Mouse (Mus musculus) right cerebral cortex, postnatal 36 days (tissue): ENCODE results near the gene Tmem59l.
A peak's percentile ranks its signal among the peaks of the same experiment; 100 is the strongest.

ENCODE experiments used
- DNase-seq, 2 experiments: peaks; one replicate each; pipeline ENCODE4 v3.0.0; 2022; ENCODE audit warnings: low spot score in 2 of 2, mixed read lengths in 1 of 2

Gene Tmem59l

DNA sequence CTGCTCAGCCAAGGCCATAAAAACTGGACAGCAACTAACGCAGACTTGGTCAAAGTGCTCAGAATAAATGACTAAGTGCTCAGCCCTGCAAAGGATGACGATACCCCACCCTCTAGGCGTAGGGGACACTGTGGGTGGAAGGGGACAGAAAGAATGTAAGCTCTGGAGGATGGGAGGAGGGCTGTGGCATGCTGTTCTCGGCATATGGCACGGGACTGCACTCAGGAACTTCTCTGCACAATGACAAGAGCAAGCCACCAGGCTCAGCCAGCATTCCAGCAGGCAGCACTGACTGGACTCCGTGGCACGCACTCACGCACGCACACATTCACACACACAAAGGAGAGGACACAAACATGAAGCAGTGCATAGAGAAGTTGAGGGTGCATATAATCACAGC is 26.6 kb downstream of the Tmem59l start:
- no peak for DNase-seq

GRCm38 (mm10) chr8:70460199-70460598 is 27.0 kb downstream of the Tmem59l start:
- no peak for DNase-seq

GRCm38 (mm10) chr8:70459636-70460035 is 27.5 kb downstream of the Tmem59l start:
- no peak for DNase-seq

GRCm38 (mm10) chr8:70458462-70458861 is 28.7 kb downstream of the Tmem59l start:
- DNase-seq: no peak

DNA sequence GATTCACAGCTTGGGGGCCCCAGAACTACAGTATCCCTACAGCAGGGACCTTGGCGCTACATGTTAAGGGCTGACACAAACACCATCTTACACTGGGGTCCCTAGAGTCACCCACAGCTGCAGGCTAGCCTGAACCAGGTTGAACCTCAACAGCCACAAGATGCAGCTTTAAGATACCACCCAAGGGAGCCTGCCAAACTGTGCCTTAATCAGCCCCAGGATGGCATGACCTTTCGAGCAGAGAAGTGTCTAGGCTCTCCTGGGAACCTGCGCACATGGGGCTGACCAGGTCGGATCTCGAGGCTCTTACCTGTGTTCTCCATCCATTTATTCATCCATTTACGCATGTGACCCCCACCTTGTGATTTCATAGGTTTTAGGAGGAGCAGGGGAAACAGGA is 29.3 kb downstream of the Tmem59l start:
- DNase-seq: no peak

DNA sequence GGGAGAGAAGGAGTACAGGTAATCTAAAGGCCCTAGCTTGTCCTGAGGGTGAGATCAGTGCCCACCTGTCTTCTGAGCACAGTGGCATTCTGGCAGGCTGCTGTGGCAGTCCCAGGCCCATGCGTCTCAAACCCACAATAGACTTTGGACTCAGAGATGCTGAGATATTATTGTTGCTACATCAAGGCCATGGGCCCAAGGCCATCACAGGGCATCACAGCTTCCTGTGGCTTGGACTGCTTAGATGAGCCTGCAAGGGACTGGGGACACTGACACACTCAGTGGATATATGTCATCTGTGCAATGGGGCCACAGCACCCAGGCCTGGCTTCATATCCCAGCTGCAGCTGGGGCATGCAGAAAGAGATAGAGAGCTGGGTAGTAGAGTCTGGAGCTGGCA is 30.2 kb downstream of the Tmem59l start:
- DNase-seq: no peak

GRCm38 (mm10) chr8:70453852-70454251 is 33.3 kb downstream of the Tmem59l start:
- DNase-seq: peak; percentile 46 to 68

DNA sequence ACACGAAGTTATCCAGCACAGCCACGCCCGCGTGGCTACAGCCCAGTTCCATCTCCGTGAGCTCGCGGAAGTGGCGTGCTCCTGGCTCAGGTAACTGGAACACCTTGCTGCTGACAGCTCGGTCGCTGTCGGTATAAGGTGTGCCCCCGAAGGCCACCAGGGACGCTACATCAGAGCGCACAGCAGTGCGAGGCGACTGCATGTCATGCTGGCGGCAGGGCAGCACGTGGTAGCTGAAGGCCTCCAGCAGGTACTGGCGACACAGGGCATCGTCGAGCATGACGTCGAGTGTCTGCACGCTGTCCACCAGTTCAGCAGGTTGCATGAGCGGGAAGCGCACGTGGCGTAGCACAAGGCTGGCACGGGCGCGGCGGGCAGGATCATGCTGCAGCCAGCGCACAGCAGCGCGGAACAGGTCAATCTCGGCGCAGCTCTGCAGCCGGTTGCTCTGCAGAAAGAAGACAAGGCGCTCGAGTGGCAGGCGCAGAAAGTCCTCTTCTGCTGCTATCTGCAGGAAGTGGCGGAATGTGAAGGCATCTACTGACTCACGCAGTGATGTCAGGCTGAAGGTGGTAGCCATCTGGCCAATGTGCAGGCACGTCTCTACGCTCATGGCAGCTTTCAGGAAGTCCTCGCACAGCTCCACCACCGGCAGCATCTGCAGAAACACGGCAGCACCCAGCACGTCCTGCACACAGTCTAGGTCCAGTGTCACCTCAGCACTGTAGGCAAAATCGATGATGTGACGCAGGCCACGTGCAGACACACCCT is 34.8 kb downstream of the Tmem59l start:
- peak in 1 of 2 experiments; percentile 54 for DNase-seq

DNA sequence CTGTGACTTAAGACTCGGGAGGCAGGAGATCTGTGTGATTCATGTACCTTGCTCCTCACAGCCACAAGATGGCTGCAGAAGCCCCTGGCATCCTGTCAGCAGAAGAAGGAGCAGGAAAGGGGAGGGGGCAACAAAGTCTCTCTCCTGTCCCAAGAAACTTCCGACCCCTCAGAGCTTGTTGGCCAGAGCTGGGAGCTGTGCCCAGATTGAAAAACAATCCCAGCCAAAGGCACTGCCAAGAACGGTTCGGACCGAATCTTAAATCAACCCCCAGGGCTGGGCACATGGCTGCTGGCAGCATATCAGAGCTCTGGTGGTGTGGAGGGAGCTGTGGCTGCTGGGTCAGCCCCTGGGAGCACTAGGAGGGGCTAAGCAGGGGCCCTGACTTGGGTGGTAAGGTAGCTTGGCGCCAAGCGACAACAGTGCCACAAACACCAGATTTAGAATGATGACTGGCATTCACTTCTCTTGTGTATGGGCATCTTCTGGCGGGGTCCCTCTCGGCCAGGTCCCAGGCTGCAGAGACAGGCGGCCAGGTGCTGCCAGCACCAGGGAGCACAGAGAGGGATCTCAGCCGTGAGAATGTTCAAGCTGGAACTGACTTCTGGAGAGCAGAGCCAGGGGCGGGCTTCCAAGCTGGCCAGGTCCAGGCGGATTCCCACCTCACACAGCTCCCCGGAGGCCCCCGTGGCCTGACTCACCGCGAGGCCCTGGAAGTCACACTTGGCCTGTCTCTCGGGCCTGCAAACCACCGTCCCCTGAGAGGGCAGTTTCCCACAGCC is 39.3 kb downstream of the Tmem59l start:
- peak in 1 of 2 experiments; percentile 30 for DNase-seq

GRCm38 (mm10) chr8:70445988-70446387 is 41.2 kb downstream of the Tmem59l start:
- DNase-seq: no peak

DNA sequence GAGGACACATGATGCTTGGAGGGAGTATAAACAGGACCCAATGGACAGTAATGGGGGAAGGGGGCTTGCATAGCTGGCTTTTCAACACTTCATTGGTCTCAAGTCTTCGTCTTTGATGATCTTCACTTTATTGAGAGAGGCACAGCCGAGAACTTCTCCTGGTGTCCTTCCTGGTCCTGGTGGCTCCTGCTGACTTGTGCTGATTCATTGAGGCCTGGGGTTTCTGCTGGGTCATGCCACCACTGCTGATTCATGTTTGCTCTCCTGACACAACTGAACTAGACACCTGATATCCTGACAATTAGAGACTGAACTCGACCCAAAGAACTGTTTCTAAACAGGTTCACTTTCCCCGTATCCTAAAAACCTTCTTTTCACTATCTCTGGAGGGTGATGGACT is 43.8 kb downstream of the Tmem59l start:
- no peak for DNase-seq

GRCm38 (mm10) chr8:70441565-70441964 is 45.6 kb downstream of the Tmem59l start:
- DNase-seq: no peak

GRCm38 (mm10) chr8:70440246-70440645 is 46.9 kb downstream of the Tmem59l start:
- DNase-seq: no peak

DNA sequence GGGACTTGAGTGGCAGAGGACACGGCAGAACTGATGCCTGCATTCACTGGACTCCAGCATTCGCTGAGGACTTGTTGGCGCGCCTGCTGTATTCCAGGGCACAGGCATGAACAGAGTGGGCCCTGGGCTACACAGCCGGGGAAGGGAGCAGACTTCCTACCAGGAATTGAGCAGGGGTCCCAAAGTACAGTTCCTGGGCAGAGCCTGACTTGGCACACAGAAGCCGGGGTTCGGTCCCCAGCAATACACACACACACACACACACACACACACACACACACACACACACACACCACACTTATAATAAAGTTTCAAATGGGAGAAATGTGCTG is 47.3 kb downstream of the Tmem59l start:
- DNase-seq: no peak

- peak; percentile 90 to 92 for DNase-seq
Observed at GRCm38 (mm10) chr8:70439055-70439847, 47.9 kb downstream of the Tmem59l start, which contains the start of gene Crtc1. TSS of gene Crtc1 (minus strand) at chr8:70439579.

- no peak for DNase-seq
Observed at GRCm38 (mm10) chr8:70438423-70438822, 48.7 kb downstream of the Tmem59l start.

GRCm38 (mm10) chr8:70435156-70435555 is 52.0 kb downstream of the Tmem59l start:
- no peak for DNase-seq
